Mouse (Mus musculus): ENCODE data around the gene Akr1c13. TPM values are rescaled to one million over a fixed set of nuclear protein-coding genes. Genes with fewer than 3 reads are reported as not detected.

Akr1c13 gene
- 6.6 and 10.5 TPM in 2 replicates for polyA plus RNA-seq (2012; rRNA removed; ENCODE audit: low replicate concordance)

DNA sequence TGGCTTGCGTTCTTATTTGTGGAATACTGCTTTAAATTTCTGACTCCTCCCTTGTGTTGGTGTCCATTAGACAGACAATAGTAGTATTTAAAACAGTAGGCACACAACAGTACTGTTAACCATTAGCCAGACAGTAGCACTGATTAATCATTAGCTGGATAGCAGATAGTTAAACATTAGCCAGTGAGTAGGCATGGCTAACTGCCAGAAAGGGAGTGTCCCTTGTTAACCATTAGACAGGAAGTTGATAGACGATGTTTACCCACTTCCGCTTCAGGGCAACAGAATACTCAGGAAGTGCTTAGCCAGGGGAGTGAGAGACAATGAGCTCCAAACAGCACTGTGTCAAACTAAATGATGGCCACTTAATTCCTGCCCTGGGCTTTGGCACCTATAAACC lies at the start of gene Akr1c13:
Gene Akr1c13 (plus strand): TSS at position 247 of the 400 bp plus-strand sequence.

DNA sequence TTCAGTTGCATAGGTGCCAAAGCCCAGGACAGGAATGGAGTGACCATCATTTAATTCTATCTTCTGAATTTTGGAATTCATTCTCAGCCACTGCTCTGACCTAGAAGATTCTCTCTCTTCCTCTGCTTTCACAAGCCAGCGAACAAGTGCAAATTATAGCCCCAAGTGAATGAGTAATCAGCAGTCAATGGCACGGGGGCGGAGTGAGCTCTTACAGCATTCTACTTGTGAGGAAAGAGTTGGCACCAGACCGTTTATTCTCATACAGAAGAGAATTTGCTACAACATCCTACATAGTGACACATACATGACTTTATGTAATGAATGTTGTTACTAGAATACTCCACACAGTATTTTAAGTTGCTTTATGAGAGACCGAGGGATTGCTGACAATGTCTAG lies 40.4 kb upstream of the Akr1c13 start, which contains the start of gene Akr1c18:
Gene Akr1c18 (minus strand): TSS at position 137 of the 400 bp plus-strand sequence.

DNA sequence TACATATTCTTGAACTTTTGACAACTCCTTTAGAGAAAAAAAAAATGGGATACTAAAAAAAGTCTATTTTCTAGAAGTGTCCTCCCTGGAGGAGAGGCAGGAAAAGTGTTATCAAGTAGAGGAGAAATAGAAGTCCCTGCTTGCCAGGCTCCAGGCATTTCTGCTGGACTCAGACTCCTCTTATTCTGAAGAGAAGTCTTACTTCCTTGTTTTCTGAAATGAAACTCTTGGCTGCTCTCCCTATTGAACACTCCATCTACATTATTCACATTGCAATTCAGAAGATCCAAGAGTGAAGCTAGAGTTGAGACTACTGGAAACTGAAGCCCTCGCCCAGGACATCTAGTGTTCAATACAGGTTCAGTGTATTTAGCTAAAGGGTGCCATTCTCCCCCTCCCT lies 37.5 kb downstream of the Akr1c13 start, which contains the start of gene Akr1c19:
Gene Akr1c19 (plus strand): TSS at position 260 of the 400 bp plus-strand sequence.

Other genes starting within 250 kb of the Akr1c13 start
- not detected in 2 replicates for gene Ucn3, start 245.8 kb upstream of the Akr1c13 start, polyA plus RNA-seq (2012; rRNA removed; ENCODE audit: low replicate concordance)
- gene Akr1c14, start 142.1 kb upstream of the Akr1c13 start, polyA plus RNA-seq (2012; rRNA removed; ENCODE audit: low replicate concordance) = 6.4 and 20.7 TPM in 2 replicates
- 0.33 and 0.50 TPM in 2 replicates for gene Akr1c18, start 40.5 kb upstream of the Akr1c13 start, polyA plus RNA-seq (2012; rRNA removed; ENCODE audit: low replicate concordance)
- 0.24 and 4.0 TPM in 2 replicates for gene Akr1c19, start 37.5 kb downstream of the Akr1c13 start, polyA plus RNA-seq (2012; rRNA removed; ENCODE audit: low replicate concordance)
- 0.63 and 0.72 TPM in 2 replicates for gene Akr1c12, start 88.3 kb downstream of the Akr1c13 start, polyA plus RNA-seq (2012; rRNA removed; ENCODE audit: low replicate concordance)
- gene Akr1c6, start 243.2 kb downstream of the Akr1c13 start, polyA plus RNA-seq (2012; rRNA removed; ENCODE audit: low replicate concordance) = not detected in 2 replicates

All from subcutaneous adipose tissue, adult 2 months (tissue).